In genomic region chr1:179339066-179339465, GRCm38 (mm10) we compare ENCODE assay signal across 30 mouse cellular contexts.
DNase-seq lines count a peak whose midpoint lies in the region; ATAC-seq and TF ChIP-seq lines count a peak whose summit lies in the region.
"Had no signal": no experiment of that assay in that cellular context is flagged by ENCODE, and none has a peak within 500 bp of the region (broad histone marks: within the 10 kb centered on the region; RNA-seq: fewer than 3 reads in every experiment).

No protein-coding gene starts in this region.

- no peaks in the 10 kb centered on the region for H3K36me3 ChIP-seq in midbrain, embryonic 12.5 days
- H3K36me3 ChIP-seq in midbrain, embryonic 10.5 days = no peaks in the 10 kb centered on the region
- no peaks in the 10 kb centered on the region for H3K36me3 ChIP-seq in hindbrain, embryonic 14.5 days (replicated peaks; ENCODE audit: control insufficient read depth, insufficient read depth)
- H3K36me3 ChIP-seq in hindbrain, postnatal 0 days (ENCODE audit: insufficient read depth, low read length) = no peaks in the 10 kb centered on the region
- H3K36me3 ChIP-seq in neural tube, embryonic 15.5 days = no peaks in the 10 kb centered on the region
- H3K36me3 ChIP-seq: embryonic facial prominence, embryonic 13.5 days; forebrain, embryonic 10.5 days; heart, embryonic 12.5 days; limb, embryonic 10.5 days; limb, embryonic 15.5 days; liver, embryonic 13.5 days had no signal

- intact Hi-C loops in heart, postnatal 14 days (cut with DNase I) = no loop called here

- H3K9ac ChIP-seq in midbrain, embryonic 12.5 days (replicated peaks) = no peak overlapping the region
- H3K9ac ChIP-seq in hindbrain, embryonic 14.5 days = no peak overlapping the region
- H3K9ac ChIP-seq in hindbrain, postnatal 0 days (replicated peaks; ENCODE audit: low read length) = no peak overlapping the region
- H3K9ac ChIP-seq in neural tube, embryonic 15.5 days (replicated peaks) = no peak overlapping the region
- H3K9ac ChIP-seq: embryonic facial prominence, embryonic 13.5 days; forebrain, postnatal 0 days; heart, embryonic 12.5 days; limb, embryonic 15.5 days; liver, embryonic 13.5 days had no signal

- H3K4me2 ChIP-seq in midbrain, embryonic 12.5 days (replicated peaks) = no peak overlapping the region
- H3K4me2 ChIP-seq in hindbrain, embryonic 14.5 days (replicated peaks) = no peak overlapping the region
- no peak overlapping the region for H3K4me2 ChIP-seq in hindbrain, postnatal 0 days (ENCODE audit: low read depth, low read length)
- no peak overlapping the region for H3K4me2 ChIP-seq in neural tube, embryonic 15.5 days
- H3K4me2 ChIP-seq: embryonic facial prominence, embryonic 13.5 days; heart, embryonic 12.5 days; limb, embryonic 15.5 days; liver, embryonic 13.5 days had no signal

- WGBS in midbrain, embryonic 12.5 days = 82% methylated on average over 3 of the region's 3 CpGs
- WGBS in midbrain, embryonic 10.5 days = 97% methylated on average over 3 of the region's 3 CpGs
- 70% methylated on average over 3 of the region's 3 CpGs for WGBS in hindbrain, embryonic 14.5 days
- WGBS in hindbrain, postnatal 0 days = 61% methylated on average over 3 of the region's 3 CpGs
- WGBS in neural tube, embryonic 15.5 days = 44% methylated on average over 3 of the region's 3 CpGs

- no peak for ATAC-seq in midbrain, embryonic 12.5 days (ENCODE audit: low FRiP score, low read depth)
- peak; percentile 59; the same call in 1 of the 2 replicates for ATAC-seq in hindbrain, embryonic 14.5 days (ENCODE audit: low FRiP score)
- ATAC-seq in hindbrain, postnatal 0 days = no peak
- ATAC-seq in neural tube, embryonic 15.5 days (ENCODE audit: low FRiP score) = peak; percentile 37; the same call in 1 of the 2 replicates
- ATAC-seq: CD4-positive, CD25-positive, alpha-beta regulatory T cell, adult 4 months; forebrain, postnatal 0 days; intestine, postnatal 0 days had no signal

- H3K27me3 ChIP-seq in midbrain, embryonic 12.5 days = no peaks in the 10 kb centered on the region
- H3K27me3 ChIP-seq in midbrain, embryonic 10.5 days (ENCODE audit: low read depth, poor library complexity, severe bottlenecking) = no peaks in the 10 kb centered on the region
- H3K27me3 ChIP-seq in hindbrain, embryonic 14.5 days (ENCODE audit: control insufficient read depth, insufficient read depth, low read length) = no peaks in the 10 kb centered on the region
- H3K27me3 ChIP-seq in hindbrain, postnatal 0 days (ENCODE audit: insufficient read depth, low read length) = no peaks in the 10 kb centered on the region
- H3K27me3 ChIP-seq in neural tube, embryonic 15.5 days (replicated peaks) = no peaks in the 10 kb centered on the region
- H3K27me3 ChIP-seq: embryonic facial prominence, embryonic 13.5 days; heart, embryonic 12.5 days; limb, embryonic 15.5 days; liver, embryonic 13.5 days had no signal

- H3K4me3 ChIP-seq in midbrain, embryonic 12.5 days = no peak overlapping the region
- no peak overlapping the region for H3K4me3 ChIP-seq in midbrain, embryonic 10.5 days
- H3K4me3 ChIP-seq in hindbrain, embryonic 14.5 days (replicated peaks; ENCODE audit: low read length) = no peak overlapping the region
- no peak overlapping the region for H3K4me3 ChIP-seq in hindbrain, postnatal 0 days (ENCODE audit: low read length)
- H3K4me3 ChIP-seq in neural tube, embryonic 15.5 days (replicated peaks) = no peak overlapping the region
- H3K4me3 ChIP-seq: embryonic facial prominence, embryonic 13.5 days; forebrain, embryonic 10.5 days; heart, adult 2 months; heart, embryonic 12.5 days; limb, embryonic 10.5 days; limb, embryonic 15.5 days; liver, embryonic 13.5 days; myocyte had no signal

- H3K27ac ChIP-seq in midbrain, embryonic 12.5 days (replicated peaks) = peak overlapping the region; percentile 54; the same call in 1 of the 2 replicates
- H3K27ac ChIP-seq in midbrain, embryonic 10.5 days (replicated peaks) = no peak overlapping the region
- peak overlapping the region; percentile 83 for H3K27ac ChIP-seq in hindbrain, embryonic 14.5 days
- H3K27ac ChIP-seq in hindbrain, postnatal 0 days = no peak overlapping the region
- H3K27ac ChIP-seq in neural tube, embryonic 15.5 days (replicated peaks) = peak overlapping the region; percentile 59
- H3K27ac ChIP-seq: embryonic facial prominence, embryonic 13.5 days; forebrain, embryonic 10.5 days; heart, adult 2 months; limb, embryonic 10.5 days; limb, embryonic 15.5 days; liver, embryonic 13.5 days; stomach, postnatal 0 days had no signal

- no peak for DNase-seq in midbrain, embryonic 10.5 days (ENCODE audit: low spot score)
- no peak for DNase-seq in hindbrain, embryonic 14.5 days (ENCODE audit: low spot score)
- DNase-seq in hindbrain, postnatal 0 days (ENCODE audit: low spot score) = peak; percentile 25
- no peak for DNase-seq in urinary bladder, postnatal 10 days (ENCODE audit: low spot score)
- DNase-seq in heart, postnatal 14 days = no peak
- DNase-seq: adrenal gland, postnatal 14 days; cerebellum, adult 18-20 months; cerebellum, postnatal 10 days; forebrain, postnatal 0 days; heart, adult 2 months; kidney, postnatal 14 days; layer of hippocampus, adult 9-11 months; liver, embryonic 13.5 days; lung, adult 2 months; lung, postnatal 10 days; right cerebral cortex, adult 18-20 months; right cerebral cortex, postnatal 4 days; thymus, adult 2 months; thymus, postnatal 36 days had no signal

- no peaks in the 10 kb centered on the region for H3K9me3 ChIP-seq in midbrain, embryonic 12.5 days
- no peaks in the 10 kb centered on the region for H3K9me3 ChIP-seq in midbrain, embryonic 10.5 days (replicated peaks)
- no peaks in the 10 kb centered on the region for H3K9me3 ChIP-seq in hindbrain, embryonic 14.5 days (ENCODE audit: control insufficient read depth, low read length)
- H3K9me3 ChIP-seq in hindbrain, postnatal 0 days (ENCODE audit: low read length) = no peaks in the 10 kb centered on the region
- H3K9me3 ChIP-seq in neural tube, embryonic 15.5 days (replicated peaks) = no peaks in the 10 kb centered on the region
- H3K9me3 ChIP-seq: embryonic facial prominence, embryonic 13.5 days; forebrain, embryonic 10.5 days; heart, embryonic 12.5 days; limb, embryonic 10.5 days; limb, embryonic 15.5 days; liver, embryonic 13.5 days had no signal

- no peak for TF ChIP-seq CTCF in hindbrain, postnatal 0 days (IDR thresholded peaks at IDR 0.05; ENCODE audit: low read depth)

- peaks cover 9% of the 10 kb centered on the region; the same call in 1 of the 2 replicates for H3K4me1 ChIP-seq in midbrain, embryonic 12.5 days
- peaks cover 11% of the 10 kb centered on the region for H3K4me1 ChIP-seq in midbrain, embryonic 10.5 days
- peaks cover 28% of the 10 kb centered on the region for H3K4me1 ChIP-seq in hindbrain, embryonic 14.5 days (replicated peaks; ENCODE audit: control insufficient read depth, insufficient read depth, low read length)
- peaks cover 8% of the 10 kb centered on the region for H3K4me1 ChIP-seq in hindbrain, postnatal 0 days (ENCODE audit: insufficient read depth, low read length)
- H3K4me1 ChIP-seq in neural tube, embryonic 15.5 days = peaks cover 22% of the 10 kb centered on the region
- H3K4me1 ChIP-seq: embryonic facial prominence, embryonic 13.5 days; heart, embryonic 12.5 days; liver, embryonic 13.5 days had no signal

Comparison
In these comparisons a context has a peak if more than half of its experiments do, and no peak if none do; other contexts are left out.
1. ATAC-seq: peak in hindbrain, embryonic 14.5 days (single experiment) and neural tube, embryonic 15.5 days (single experiment); none in midbrain, embryonic 12.5 days (single experiment) and hindbrain, postnatal 0 days (single experiment).
2. H3K27ac ChIP-seq: peak in midbrain, embryonic 12.5 days (single experiment), hindbrain, embryonic 14.5 days (single experiment) and neural tube, embryonic 15.5 days (single experiment); none in midbrain, embryonic 10.5 days (single experiment) and hindbrain, postnatal 0 days (single experiment).